Mouse (Mus musculus) gastrocnemius, adult 18-20 months (tissue): ENCODE measurements around the gene Gja10. TPM values are rescaled to one million over a fixed set of nuclear protein-coding genes. Genes with fewer than 3 reads are reported as not detected.

Experiments
- DNase-seq: peaks from one replicate; pipeline ENCODE4 v3.0.0; 2021; ENCODE audit warnings: low spot score
- long read RNA-seq, 2 experiments: library from polyadenylated mRNA; stranded (forward); transcript quantifications; one replicate each; pipeline ENCODE4 v2.0.0; 2021
- total RNA-seq, 2 experiments: library from RNA; stranded (reverse); gene quantifications; 2 replicates each; pipeline ENCODE4 v1.2.3; 2021

Gja10 gene
- not detected for total RNA-seq
- long read RNA-seq, experiment 1: 0 reads
- long read RNA-seq, experiment 2: 0 reads

GRCm38 (mm10) chr4:32602660-32603059 lies at the start of gene Gja10:
Gene Gja10 (minus strand): TSS chr4:32602760.
- DNase-seq: no peak

- no peak for DNase-seq
Observed at GRCm38 (mm10) chr4:32651669-32652068, 49.1 kb upstream of the Gja10 start.

GRCm38 (mm10) chr4:32621637-32622036 lies 19.1 kb upstream of the Gja10 start:
- DNase-seq: no peak

GRCm38 (mm10) chr4:32615034-32615881 lies 12.7 kb upstream of the Gja10 start, which contains the start of gene Casp8ap2:
Gene Casp8ap2 (plus strand): TSS chr4:32615451.
- DNase-seq: peak; percentile 99

GRCm38 (mm10) chr4:32601135-32601534 lies 1.4 kb downstream of the Gja10 start:
- peak; percentile 18 for DNase-seq

- no peak for DNase-seq
Observed at GRCm38 (mm10) chr4:32588237-32588636, 14.3 kb downstream of the Gja10 start.

- no peak for DNase-seq
Observed at GRCm38 (mm10) chr4:32587543-32587942, 15.0 kb downstream of the Gja10 start.

- DNase-seq: peak; percentile 39
Observed at GRCm38 (mm10) chr4:32586596-32586995, 16.0 kb downstream of the Gja10 start.

- no peak for DNase-seq
Observed at GRCm38 (mm10) chr4:32584181-32584580, 18.4 kb downstream of the Gja10 start.

GRCm38 (mm10) chr4:32579850-32580249 lies 22.7 kb downstream of the Gja10 start:
- DNase-seq: no peak

- DNase-seq: no peak
Observed at GRCm38 (mm10) chr4:32575165-32575564, 27.4 kb downstream of the Gja10 start.

- no peak for DNase-seq
Observed at GRCm38 (mm10) chr4:32574604-32575003, 28.0 kb downstream of the Gja10 start.

GRCm38 (mm10) chr4:32573586-32573985 lies 29.0 kb downstream of the Gja10 start:
- DNase-seq: no peak

GRCm38 (mm10) chr4:32572118-32572517 lies 30.4 kb downstream of the Gja10 start:
- DNase-seq: peak; percentile 70

- no peak for DNase-seq
Observed at GRCm38 (mm10) chr4:32571441-32571840, 31.1 kb downstream of the Gja10 start.

- no peak for DNase-seq
Observed at GRCm38 (mm10) chr4:32570939-32571317, 31.6 kb downstream of the Gja10 start.

GRCm38 (mm10) chr4:32569995-32570938 lies 32.3 kb downstream of the Gja10 start:
- DNase-seq: peak; percentile 32

GRCm38 (mm10) chr4:32569054-32569453 lies 33.5 kb downstream of the Gja10 start:
- no peak for DNase-seq

- no peak for DNase-seq
Observed at GRCm38 (mm10) chr4:32564918-32565317, 37.6 kb downstream of the Gja10 start.

GRCm38 (mm10) chr4:32564416-32564815 lies 38.1 kb downstream of the Gja10 start:
- DNase-seq: no peak

- no peak for DNase-seq
Observed at GRCm38 (mm10) chr4:32562319-32563115, 40.0 kb downstream of the Gja10 start.
